Mouse (Mus musculus): ENCODE data around the gene Gphb5. TPM values are rescaled to one million over a fixed set of nuclear protein-coding genes. Genes with fewer than 3 reads are reported as not detected.
A peak's percentile ranks its signal among the peaks of the same experiment; 100 is the strongest.

Gene Gphb5
- total RNA-seq, 2 experiments from 2014 or later, result not detected

DNA sequence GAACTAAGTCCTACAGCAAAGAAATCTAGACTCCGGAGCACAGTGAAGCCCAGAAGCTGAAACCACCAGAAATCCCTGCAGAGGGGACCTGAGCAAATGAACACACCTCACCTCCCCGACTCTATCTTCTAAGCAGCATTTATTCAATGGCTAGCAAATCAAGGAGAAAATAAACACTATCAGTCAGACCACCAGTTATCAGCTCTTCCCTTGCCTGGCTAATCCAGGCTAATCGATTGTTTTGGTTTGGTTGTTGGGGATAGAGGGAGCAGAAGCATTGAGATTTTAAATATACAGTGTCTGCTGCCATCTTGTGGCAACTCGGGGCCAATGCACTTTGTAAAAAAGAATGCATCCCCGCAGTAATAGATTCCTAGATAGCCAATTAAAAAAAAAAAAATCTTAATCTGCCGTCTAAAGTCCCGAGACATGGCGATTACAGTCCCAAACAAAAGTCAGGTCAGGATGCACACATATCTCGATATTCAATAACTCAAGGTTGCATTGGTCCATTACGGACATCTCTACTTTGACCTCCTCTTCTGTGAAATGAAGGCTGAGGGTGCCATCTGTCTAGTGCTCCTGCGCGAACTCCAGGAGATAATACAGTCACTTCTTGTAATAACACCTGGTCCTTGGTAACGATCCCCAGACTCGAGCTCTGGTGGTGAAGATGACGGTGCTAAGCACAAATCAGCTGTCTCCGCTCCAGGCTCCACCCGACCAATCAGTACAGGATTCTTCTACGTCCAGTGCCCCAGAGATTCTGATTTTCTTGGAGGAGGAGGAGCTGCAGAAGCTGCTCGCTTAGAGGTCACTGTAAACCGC lies 27.1 kb downstream of the Gphb5 start:
- peak; percentile 55 to 64 for DNase-seq (ENCODE audit: extremely low spot score in 1 of 2, low spot score in 2 of 2)
- Histone ChIP-seq H3K27ac (no peak overlapping the region), H3K4me3 (peak overlapping the region; percentile 37)
- peak; percentile 92 for TF ChIP-seq CTCF (IDR thresholded peaks at IDR 0.05)
- intact Hi-C loops (cut with DNase I), result loop anchor here (5.0 to 10.0 kb wide), 3 partner anchors 107 to 1685 kb away; no protein-coding TSS in a partner anchor

GRCm38 (mm10) chr12:75388521-75388920 lies 28.1 kb downstream of the Gphb5 start:
- intact Hi-C loops (cut with DNase I), result loop anchor here (5.0 kb wide), 2 partner anchors 106 to 201 kb away; no protein-coding TSS in a partner anchor
- Histone ChIP-seq H3K27ac (no peak overlapping the region), H3K4me3 (no peak overlapping the region)
- DNase-seq (ENCODE audit: extremely low spot score in 1 of 2, low spot score in 2 of 2), result no peak
- no peak for TF ChIP-seq CTCF (IDR thresholded peaks at IDR 0.05)

DNA sequence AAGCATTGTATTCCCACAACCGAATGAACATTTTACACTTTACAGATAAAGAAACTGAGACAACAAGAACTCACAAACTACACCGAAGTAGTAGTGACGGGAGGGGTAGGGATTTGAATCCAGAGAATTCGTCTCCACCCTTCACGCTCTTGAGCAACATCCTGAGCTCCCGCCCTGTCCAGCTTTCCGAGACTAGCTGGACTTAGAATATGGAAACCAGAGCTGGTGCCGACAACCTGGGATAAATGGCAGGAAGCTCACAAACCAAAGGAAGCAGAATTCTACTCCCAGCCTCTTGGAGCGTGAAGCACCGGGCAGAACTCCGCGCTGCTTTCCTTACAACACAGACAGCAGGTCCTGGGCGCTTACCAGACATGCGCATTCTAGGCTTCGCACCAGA lies 28.7 kb downstream of the Gphb5 start:
- H3K27ac ChIP-seq, result no peak overlapping the region
- no peak for TF ChIP-seq CTCF (IDR thresholded peaks at IDR 0.05)
- intact Hi-C loops (cut with DNase I), result loop anchor here (5.0 kb wide), 2 partner anchors 106 to 201 kb away; no protein-coding TSS in a partner anchor
- H3K4me3 ChIP-seq, result no peak overlapping the region
- DNase-seq (ENCODE audit: extremely low spot score in 1 of 2, low spot score in 2 of 2), result no peak

GRCm38 (mm10) chr12:75387156-75387555 lies 29.4 kb downstream of the Gphb5 start:
- intact Hi-C loops (cut with DNase I), result loop anchor here (5.0 kb wide), 2 partner anchors 105 to 200 kb away; no protein-coding TSS in a partner anchor
- H3K4me3 ChIP-seq, result no peak overlapping the region
- TF ChIP-seq CTCF (IDR thresholded peaks at IDR 0.05), result no peak
- no peak overlapping the region for H3K27ac ChIP-seq
- DNase-seq (ENCODE audit: extremely low spot score in 1 of 2, low spot score in 2 of 2), result no peak

DNA sequence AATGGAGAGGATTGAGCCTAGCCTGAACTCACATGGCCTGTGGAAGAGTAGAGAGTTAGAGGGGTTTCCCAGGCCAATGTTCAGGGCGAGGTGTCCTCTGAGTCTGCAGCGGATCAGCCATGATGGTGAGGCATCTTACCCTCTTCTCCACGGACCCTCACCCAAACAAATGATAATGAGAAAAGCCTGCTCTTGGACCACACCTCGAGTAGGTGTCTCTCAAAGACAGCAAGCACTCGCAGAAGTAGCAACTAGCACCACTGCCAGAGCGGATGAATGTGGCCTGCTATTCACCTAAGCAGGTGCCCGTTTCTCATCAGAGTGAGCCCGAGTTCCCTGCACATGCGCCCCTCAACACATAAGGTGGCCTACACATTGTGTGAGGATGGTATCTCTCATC lies 29.9 kb downstream of the Gphb5 start:
- H3K4me3 ChIP-seq, result no peak overlapping the region
- no peak for DNase-seq (ENCODE audit: extremely low spot score in 1 of 2, low spot score in 2 of 2)
- intact Hi-C loops (cut with DNase I), result loop anchor here (5.0 kb wide), 2 partner anchors 104 to 199 kb away; no protein-coding TSS in a partner anchor
- no peak overlapping the region for H3K27ac ChIP-seq
- TF ChIP-seq CTCF (IDR thresholded peaks at IDR 0.05), result no peak

DNA sequence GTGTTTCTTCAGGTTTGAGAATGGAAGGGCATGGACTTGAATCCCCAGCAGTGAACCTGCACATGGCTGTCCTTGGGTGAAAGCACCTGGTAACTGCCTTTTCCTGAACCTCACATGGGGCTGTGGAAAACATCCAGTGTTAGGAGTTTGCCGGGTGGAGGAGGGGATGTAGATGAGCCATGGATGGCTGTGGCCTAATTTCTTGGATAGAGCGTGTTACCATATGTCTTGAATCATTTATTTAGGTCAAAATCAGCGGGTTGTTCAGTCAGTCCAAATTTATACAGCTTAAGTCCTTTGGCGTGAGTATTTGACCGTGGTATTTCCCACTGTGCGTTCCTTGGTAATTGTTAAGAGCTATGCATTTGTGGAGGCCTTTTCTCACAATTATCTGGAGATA lies 40.5 kb downstream of the Gphb5 start:
- intact Hi-C loops (cut with DNase I), result no loop called here
- Histone ChIP-seq H3K4me3 (no peak overlapping the region), H3K27ac (no peak overlapping the region)
- DNase-seq (ENCODE audit: extremely low spot score in 1 of 2, low spot score in 2 of 2), result no peak
- TF ChIP-seq CTCF (IDR thresholded peaks at IDR 0.05), result no peak

DNA sequence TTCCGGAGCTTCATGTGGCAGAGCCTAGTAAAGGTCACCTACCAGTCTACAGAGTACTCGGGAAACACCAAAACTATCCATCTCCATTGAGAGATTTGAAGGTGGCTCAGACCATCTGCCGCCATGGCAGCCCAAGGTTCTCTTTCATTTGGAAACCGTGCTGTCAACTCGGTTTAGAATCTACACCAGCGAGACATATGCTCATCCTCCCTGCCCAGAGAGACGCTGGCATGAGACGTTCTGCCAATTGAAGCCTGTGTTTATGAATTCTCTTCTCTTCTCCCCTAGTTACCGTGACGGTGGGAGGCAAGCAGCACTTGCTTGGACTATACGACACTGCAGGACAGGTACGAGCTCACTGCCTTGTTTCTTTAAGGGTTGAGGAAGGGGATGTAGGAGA lies 41.5 kb downstream of the Gphb5 start:
- no peak for TF ChIP-seq CTCF (IDR thresholded peaks at IDR 0.05)
- DNase-seq (ENCODE audit: extremely low spot score in 1 of 2, low spot score in 2 of 2), result no peak
- intact Hi-C loops (cut with DNase I), result no loop called here
- no peak overlapping the region for H3K27ac ChIP-seq
- no peak overlapping the region for H3K4me3 ChIP-seq

DNA sequence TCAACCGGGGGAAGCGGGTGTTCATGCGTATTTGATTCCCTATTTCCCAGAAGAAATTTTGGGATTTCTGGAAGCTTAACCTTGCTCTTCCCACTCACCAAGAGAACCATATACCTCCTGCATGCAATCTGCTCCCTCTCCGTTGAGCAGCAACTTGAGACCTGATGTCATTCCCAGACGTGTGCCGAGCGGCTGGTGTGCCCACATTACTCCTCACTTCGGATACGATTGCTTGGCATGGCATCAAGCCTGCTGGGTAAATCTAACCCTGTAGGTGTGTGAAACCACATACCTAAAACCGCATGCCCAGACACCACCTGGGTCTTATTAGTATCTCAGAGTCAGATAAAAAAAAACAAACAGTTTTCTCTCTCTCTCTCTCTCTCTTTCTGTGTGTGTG lies 42.1 kb downstream of the Gphb5 start:
- H3K27ac ChIP-seq, result no peak overlapping the region
- H3K4me3 ChIP-seq, result no peak overlapping the region
- no peak for DNase-seq (ENCODE audit: extremely low spot score in 1 of 2, low spot score in 2 of 2)
- no peak for TF ChIP-seq CTCF (IDR thresholded peaks at IDR 0.05)
- intact Hi-C loops (cut with DNase I), result no loop called here

DNA sequence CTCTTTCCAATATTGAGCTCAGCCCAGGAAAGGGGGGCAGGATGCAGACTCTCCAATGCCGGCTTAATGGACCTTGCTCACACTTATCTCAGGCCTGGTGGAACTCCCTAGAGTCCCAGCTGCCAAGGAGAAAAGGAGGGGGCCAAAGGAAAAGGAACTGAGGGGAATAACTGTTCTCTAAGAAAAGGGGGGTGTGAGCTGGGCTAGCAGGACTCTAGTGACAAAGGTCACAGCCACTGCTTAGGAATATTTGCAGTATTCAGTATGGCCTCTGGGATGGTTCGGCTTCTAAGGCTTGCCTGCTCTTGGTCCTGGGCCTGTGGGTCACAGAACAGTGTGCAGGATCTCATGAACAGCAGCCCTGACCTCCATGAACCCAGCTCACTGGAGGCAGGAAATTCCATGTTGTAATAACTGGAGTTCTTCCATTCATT lies 47.1 kb downstream of the Gphb5 start:
- no peak for DNase-seq (ENCODE audit: extremely low spot score in 1 of 2, low spot score in 2 of 2)
- Histone ChIP-seq H3K27ac (no peak overlapping the region), H3K4me3 (no peak overlapping the region)
- intact Hi-C loops (cut with DNase I), result no loop called here
- no peak for TF ChIP-seq CTCF (IDR thresholded peaks at IDR 0.05)

- H3K27ac ChIP-seq, result no peak overlapping the region
- H3K4me3 ChIP-seq, result no peak overlapping the region
- no peak for DNase-seq (ENCODE audit: extremely low spot score in 1 of 2, low spot score in 2 of 2)
- intact Hi-C loops (cut with DNase I), result no loop called here
- no peak for TF ChIP-seq CTCF (IDR thresholded peaks at IDR 0.05)
Observed at GRCm38 (mm10) chr12:75368527-75368926, 48.1 kb downstream of the Gphb5 start.

DNA sequence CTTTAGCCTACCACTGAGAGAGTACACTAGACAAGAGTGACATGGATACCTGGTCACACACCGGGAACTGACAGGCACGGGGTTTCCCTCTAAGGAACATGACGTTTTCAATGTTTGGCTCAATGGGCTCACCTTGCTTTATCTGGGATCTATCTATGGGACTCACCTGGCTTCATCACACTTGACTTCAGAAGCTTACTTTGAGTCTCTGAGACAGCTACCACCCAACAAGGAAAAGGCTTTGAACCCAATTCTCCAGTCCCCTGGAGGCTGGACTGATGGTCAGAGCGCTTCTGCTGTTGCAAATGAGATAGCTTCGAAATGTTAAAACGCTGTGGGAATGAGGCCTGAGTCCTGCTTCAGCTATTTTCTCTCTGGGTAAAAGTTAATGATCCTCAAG lies 49.2 kb downstream of the Gphb5 start:
- intact Hi-C loops (cut with DNase I), result no loop called here
- TF ChIP-seq CTCF (IDR thresholded peaks at IDR 0.05), result no peak
- DNase-seq (ENCODE audit: extremely low spot score in 1 of 2, low spot score in 2 of 2), result no peak
- no peak overlapping the region for H3K27ac ChIP-seq
- no peak overlapping the region for H3K4me3 ChIP-seq

DNA sequence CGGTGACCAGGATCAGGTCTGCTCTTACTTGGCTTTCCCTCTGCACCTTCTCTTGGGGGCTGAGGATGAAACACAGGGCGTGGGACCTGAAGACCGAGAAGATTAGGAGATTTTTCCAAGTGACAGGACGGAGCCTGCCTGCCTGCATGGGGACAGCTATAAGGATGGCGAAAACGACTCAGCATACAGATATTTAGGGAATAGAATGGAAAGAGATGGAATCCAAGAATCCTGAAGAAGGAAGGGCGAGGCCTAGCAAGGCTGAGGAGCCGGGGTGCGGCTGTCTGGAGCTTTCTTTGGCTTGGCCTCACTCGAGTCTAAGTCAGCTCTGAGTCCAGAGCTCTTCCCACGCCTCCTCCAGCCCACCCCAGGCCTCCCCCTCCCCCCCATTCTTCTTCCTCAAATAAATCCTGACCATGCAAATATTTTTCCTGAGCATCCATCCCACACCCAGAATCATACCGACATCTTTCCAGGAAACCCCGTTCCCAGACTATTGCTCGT lies 50.9 kb downstream of the Gphb5 start:
- intact Hi-C loops (cut with DNase I), result no loop called here

More for the DNA sequence above, 50.9 kb downstream of the Gphb5 start:
- H3K27ac ChIP-seq, result no peak overlapping the region
- no peak overlapping the region for H3K4me3 ChIP-seq
- DNase-seq (ENCODE audit: extremely low spot score in 1 of 2, low spot score in 2 of 2), result no peak
- no peak for TF ChIP-seq CTCF (IDR thresholded peaks at IDR 0.05)
